Mouse (Mus musculus): ENCODE measurements around the gene Ces1d.
"Not testable (repeated sequence)": the region's sequence is repeated elsewhere in the genome, so short reads cannot be mapped to it uniquely, and the experiment has no call there.

Ces1d gene

DNA sequence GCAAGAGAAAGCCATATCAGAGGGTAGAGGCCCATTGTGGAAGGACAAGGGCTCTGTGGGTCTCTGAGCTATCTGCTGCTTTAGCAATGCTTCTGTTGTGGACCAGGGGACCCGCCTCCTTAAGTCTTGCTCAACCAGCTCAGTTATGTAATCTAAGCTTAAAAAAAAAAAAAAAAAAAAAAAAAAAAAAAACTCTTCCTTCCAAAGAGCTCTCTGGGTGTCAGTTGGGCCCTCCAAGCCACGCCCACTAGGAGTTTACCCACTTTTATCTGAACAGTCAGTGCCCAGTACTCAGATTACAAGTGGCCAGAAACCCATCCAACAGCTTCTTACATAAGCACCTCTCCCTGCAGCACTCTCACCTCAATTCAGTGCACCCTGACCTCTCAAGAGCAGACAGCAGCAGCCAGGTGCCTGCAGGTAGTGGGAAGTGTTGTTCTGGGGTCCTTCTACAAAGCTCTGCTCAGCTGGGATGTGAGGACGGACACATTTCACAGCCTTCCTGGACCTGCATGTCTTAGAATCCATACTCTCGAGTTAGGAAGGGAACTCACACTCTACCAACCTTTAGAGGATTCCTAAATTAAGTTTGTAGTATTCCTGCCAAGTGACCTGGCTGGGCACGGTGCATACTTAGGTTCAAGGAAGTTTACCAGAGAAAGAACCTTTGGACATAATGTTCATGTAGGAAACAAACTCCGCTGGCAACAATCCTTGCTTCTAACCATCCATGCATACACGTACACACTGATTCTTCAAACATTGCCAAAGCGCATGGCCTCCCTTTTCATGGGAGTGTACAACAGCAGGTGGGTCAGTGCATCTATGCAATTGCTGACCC lies at the start of gene Ces1d:
Gene Ces1d, minus strand, starts transcription at position 154 of the 841 bp plus-strand sequence.
- no peak for DNase-seq (ENCODE audit: low read depth, low spot score)

- no peak for DNase-seq (ENCODE audit: low read depth, low spot score)
Measured at GRCm38 (mm10) chr8:93246057-93246456, 48.4 kb upstream of the Ces1d start.

GRCm38 (mm10) chr8:93239884-93240283 lies 42.2 kb upstream of the Ces1d start:
- no peak for DNase-seq (ENCODE audit: low read depth, low spot score)

DNA sequence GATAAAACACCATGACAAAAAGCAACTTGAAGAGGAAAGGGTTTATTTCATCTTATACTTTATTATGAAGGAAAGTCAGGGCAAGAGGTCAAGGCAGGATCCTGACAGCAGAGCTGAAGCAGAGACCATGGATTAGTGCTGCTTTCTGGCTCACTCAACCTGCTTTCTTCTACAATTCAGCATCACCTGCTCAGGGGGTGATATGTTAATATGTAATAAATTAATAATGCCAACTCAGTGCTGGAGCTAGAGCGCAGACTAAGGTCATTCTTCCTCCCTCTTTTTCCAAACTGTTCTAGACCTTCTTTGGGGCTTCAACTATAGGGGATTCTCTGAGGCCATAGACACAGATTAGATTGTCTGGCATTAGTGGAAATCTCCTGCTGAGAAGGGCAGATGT lies 38.0 kb upstream of the Ces1d start:
- no peak for DNase-seq (ENCODE audit: low read depth, low spot score)

DNA sequence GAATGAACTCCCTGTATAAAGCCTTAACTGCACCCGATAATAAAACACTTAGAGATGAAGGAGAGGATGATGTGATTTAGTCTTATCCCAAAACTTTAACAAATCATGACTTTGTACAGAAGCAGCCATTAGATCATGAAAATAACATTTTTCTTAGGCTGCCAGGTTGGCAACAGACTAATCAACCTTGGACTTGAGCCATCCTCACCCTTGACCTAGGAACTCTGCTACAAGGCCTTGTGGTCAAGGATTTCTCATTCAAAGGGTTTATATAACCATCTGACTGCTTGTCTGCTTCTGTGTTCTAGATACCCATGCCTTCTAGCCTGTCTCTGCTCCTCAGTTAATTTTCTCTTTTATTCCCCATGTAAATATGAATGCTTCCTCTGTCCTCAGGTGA lies 37.1 kb upstream of the Ces1d start:
- DNase-seq (ENCODE audit: low read depth, low spot score), result no peak

- DNase-seq (ENCODE audit: low read depth, low spot score), result no peak
Measured at GRCm38 (mm10) chr8:93234068-93234467, 36.4 kb upstream of the Ces1d start.

- no peak for DNase-seq (ENCODE audit: low read depth, low spot score)
Measured at GRCm38 (mm10) chr8:93229446-93229845, 31.8 kb upstream of the Ces1d start, which contains the start of gene Ces1e. Ces1e (minus strand) TSS chr8:93229619.

- DNase-seq (ENCODE audit: low read depth, low spot score), result no peak
Measured at GRCm38 (mm10) chr8:93228673-93229370, 31.2 kb upstream of the Ces1d start.

GRCm38 (mm10) chr8:93226471-93226870 lies 28.8 kb upstream of the Ces1d start:
- not testable (repeated sequence) for DNase-seq (ENCODE audit: low read depth, low spot score)

DNA sequence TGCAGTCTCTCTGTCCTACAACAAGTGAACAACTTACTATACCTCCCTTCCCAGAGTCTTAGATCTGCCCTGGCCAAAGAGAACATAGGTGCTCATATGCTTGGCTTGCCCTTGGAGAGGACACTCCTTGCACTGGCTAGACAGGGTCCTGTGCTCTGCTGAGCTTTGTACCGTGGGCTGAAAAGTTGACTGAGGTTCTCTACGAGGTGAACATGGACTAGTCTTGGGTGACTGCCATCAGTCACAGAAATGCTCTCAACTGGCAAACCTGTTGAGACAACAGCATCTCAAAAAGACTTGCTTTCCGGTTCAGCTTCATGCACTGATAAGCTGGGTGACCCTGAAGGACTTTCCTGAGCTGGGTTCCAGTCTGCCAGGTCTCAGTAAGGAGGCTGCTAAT lies 24.3 kb upstream of the Ces1d start:
- no peak for DNase-seq (ENCODE audit: low read depth, low spot score)

DNA sequence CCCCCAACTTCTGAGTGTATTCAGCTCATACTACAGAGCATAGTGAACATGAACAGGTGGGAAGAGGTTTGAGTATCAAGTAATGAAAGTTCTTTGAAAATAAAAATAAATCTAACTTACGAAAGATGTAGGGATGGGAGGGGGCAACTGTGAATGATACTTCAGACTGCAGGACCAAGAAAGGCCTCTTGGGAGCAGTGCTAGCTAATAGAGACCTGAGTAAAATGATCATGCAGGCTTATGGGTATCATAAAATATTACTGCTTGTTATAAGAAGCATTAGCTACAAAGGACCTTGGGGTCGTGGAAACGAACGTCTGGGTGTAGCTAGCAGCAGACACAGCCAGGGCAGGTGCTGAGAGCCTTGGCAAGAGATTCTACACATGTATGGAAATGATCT lies 20.2 kb upstream of the Ces1d start:
- DNase-seq (ENCODE audit: low read depth, low spot score), result no peak

DNA sequence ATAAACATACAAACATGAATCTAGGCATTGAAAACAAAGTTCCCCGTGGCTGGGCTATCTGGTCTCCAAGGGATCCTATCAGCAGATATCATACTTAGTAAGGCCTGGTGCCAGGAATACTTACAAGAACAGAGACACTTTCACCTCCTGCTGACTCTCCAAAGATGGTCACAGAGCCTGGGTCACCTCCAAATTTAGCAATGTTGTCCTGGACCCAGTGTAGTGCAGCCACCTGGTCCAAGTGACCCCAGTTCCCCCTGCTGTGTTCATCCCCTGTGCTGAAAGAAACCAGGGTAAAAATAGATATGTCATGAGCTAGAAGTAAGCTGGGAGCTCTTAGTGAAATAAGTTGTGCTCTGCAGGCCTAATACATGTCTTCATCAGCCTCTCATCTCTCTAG lies 19.7 kb upstream of the Ces1d start:
- DNase-seq (ENCODE audit: low read depth, low spot score), result no peak

GRCm38 (mm10) chr8:93211091-93211490 lies 13.5 kb upstream of the Ces1d start:
- no peak for DNase-seq (ENCODE audit: low read depth, low spot score)

DNA sequence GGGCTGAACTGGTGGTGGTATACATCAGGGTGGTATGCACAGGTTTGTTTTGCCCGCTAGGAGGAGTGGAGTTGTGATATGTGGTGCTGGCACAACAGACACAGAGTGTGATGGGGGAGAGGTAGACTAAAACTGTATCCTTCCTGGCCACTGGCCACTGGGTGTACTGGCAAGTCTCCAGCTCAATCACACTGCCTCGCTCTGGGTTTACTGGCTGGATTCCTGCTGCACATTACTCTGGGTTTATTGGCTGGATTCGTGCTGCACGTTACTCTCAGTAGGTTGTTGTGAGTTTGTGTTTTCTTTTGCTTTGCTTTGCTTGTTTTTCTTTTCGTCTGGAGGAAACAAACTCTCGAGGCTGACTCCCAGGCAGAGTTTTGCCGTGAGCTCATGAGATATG lies 1.5 kb upstream of the Ces1d start:
- DNase-seq (ENCODE audit: low read depth, low spot score), result not testable (repeated sequence)

- DNase-seq (ENCODE audit: low read depth, low spot score), result no peak
Measured at GRCm38 (mm10) chr8:93196436-93196835, 1.2 kb downstream of the Ces1d start.

GRCm38 (mm10) chr8:93180581-93181129 lies 17.0 kb downstream of the Ces1d start:
- no peak for DNase-seq (ENCODE audit: low read depth, low spot score)

DNA sequence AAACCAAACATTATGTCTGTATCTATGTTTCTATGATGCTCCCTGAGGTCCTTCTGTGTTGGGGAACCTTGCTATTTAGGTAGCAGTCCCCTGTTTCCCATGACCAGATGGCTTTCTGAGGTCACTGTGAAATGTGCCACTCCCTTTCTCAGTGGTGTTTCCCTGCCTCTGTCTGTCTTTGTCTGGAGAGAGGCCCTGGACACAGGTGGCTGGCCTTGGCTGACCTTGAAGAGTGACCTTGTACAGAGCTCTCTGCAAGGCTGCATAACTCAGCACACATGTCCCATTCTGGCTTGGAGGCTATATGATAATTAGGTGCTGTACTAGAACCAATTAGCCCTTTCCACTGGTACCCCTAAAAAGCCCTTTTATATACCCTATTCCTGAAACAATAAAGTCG lies 21.0 kb downstream of the Ces1d start:
- peak; percentile 37 for DNase-seq (ENCODE audit: low read depth, low spot score)

DNA sequence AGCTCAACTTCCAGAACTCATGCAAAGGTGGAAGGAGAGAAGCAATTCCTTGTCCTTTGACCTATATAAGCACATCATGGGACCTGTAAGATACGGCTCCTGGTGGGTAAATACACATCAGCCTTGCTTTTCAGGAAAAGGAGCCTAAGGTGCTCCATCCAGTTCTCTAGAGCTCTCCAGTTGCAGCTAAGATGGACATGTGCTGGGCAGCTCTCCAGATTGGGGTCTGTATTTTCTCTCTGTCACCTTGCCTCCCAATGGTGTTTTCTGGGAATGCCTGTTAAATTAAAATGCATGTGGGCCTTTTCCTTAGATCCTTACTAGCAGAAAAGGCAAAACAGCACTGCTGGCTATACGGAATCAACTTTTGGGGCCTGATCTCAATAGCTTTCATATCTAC lies 23.1 kb downstream of the Ces1d start:
- no peak for DNase-seq (ENCODE audit: low read depth, low spot score)

GRCm38 (mm10) chr8:93171846-93172590 lies 25.6 kb downstream of the Ces1d start:
- DNase-seq (ENCODE audit: low read depth, low spot score), result no peak

DNA sequence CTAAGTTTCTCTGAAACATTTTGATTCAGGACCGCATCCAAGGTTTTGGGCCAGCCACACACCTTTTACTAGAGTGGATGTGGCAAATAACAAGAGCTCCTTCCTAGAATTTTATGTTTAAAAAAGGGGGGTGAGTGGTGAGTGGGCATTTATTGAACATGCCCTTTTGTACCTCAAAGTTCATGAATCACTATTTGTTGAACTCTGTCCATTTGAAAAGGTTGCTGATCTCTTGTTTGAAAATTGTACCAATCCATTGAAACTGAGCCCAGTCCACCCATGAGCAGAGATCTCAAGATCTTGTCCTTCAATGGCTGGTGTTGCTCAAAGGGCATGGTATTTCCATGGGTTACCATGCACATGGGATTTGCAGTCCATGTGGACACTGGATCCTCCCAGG lies 34.3 kb downstream of the Ces1d start:
- DNase-seq (ENCODE audit: low read depth, low spot score), result no peak

DNA sequence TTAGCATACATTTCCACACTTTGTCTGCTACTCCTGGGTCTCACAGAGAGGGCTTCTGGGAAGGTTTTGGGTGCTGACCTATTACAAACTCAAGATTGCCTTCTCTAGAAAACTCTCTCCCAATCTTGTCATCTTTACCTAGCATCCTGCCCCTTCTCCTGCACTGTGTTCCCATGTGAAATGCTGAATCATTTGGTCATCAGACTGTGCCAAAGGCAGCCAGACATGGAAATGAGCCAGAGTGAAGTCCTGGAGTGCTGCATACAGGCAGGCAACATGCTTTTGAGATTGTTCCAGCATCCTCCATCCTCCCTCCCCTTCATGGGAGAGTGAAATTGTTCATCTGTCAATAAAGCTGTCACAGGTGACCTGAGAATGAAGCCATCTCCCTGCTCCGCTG lies 46.2 kb downstream of the Ces1d start:
- DNase-seq (ENCODE audit: low read depth, low spot score), result no peak

- DNase-seq (ENCODE audit: low read depth, low spot score), result no peak
Measured at GRCm38 (mm10) chr8:93147331-93147730, 50.3 kb downstream of the Ces1d start.

Measured in R1 (cell line).